Mouse (Mus musculus): ENCODE data around the gene Hoxc11. TPM values are rescaled to one million over a fixed set of nuclear protein-coding genes. Genes with fewer than 3 reads are reported as not detected.
A peak's percentile ranks its signal among the peaks of the same experiment; 100 is the strongest.

Gene Hoxc11
- total RNA-seq, 2 experiments from 2014 or later: not detected

- no peak for DNase-seq (ENCODE audit: low spot score in 2 of 2)
These were observed 9.7 kb downstream of the Hoxc11 start for GRCm38 (mm10) chr15:102963671-102964640.

- no peak for DNase-seq (ENCODE audit: low spot score in 2 of 2)
These were observed 11.0 kb downstream of the Hoxc11 start for GRCm38 (mm10) chr15:102965003-102965891.

- DNase-seq (ENCODE audit: low spot score in 2 of 2): no peak
These were observed 11.9 kb downstream of the Hoxc11 start for GRCm38 (mm10) chr15:102965892-102966775.

- no peak for DNase-seq (ENCODE audit: low spot score in 2 of 2)
These were observed 12.6 kb downstream of the Hoxc11 start, which contains the start of gene Hoxc10 for GRCm38 (mm10) chr15:102966776-102967311. Hoxc10 (plus strand) TSS chr15:102966796.

- DNase-seq (ENCODE audit: low spot score in 2 of 2): no peak
These were observed 13.0 kb downstream of the Hoxc11 start, which contains the start of gene Hoxc5 for GRCm38 (mm10) chr15:102967312-102967510. Hoxc5 (plus strand) TSS chr15:102967443.

GRCm38 (mm10) chr15:102967511-102968397 lies 13.5 kb downstream of the Hoxc11 start:
- no peak for DNase-seq (ENCODE audit: low spot score in 2 of 2)

GRCm38 (mm10) chr15:102969296-102969695 lies 15.1 kb downstream of the Hoxc11 start:
- DNase-seq (ENCODE audit: low spot score in 2 of 2): no peak

- peak in 1 of 2 experiments; percentile 46 for DNase-seq (ENCODE audit: low spot score in 2 of 2)
These were observed 16.5 kb downstream of the Hoxc11 start for GRCm38 (mm10) chr15:102970740-102971139.

- no peak for DNase-seq (ENCODE audit: low spot score in 2 of 2)
These were observed 18.0 kb downstream of the Hoxc11 start for GRCm38 (mm10) chr15:102972254-102972653.

- DNase-seq (ENCODE audit: low spot score in 2 of 2): no peak
These were observed 18.5 kb downstream of the Hoxc11 start for GRCm38 (mm10) chr15:102972753-102973152.

GRCm38 (mm10) chr15:102975034-102975433 lies 20.8 kb downstream of the Hoxc11 start:
- no peak for DNase-seq (ENCODE audit: low spot score in 2 of 2)

- DNase-seq (ENCODE audit: low spot score in 2 of 2): no peak
These were observed 21.5 kb downstream of the Hoxc11 start for GRCm38 (mm10) chr15:102975688-102976111.

- DNase-seq (ENCODE audit: low spot score in 2 of 2): no peak
These were observed 21.9 kb downstream of the Hoxc11 start, which contains the start of gene Hoxc9 for GRCm38 (mm10) chr15:102976171-102976570. Hoxc9 (plus strand) TSS chr15:102976439.

GRCm38 (mm10) chr15:102976631-102977422 lies 22.6 kb downstream of the Hoxc11 start:
- no peak for DNase-seq (ENCODE audit: low spot score in 2 of 2)

GRCm38 (mm10) chr15:102977423-102977974 lies 23.3 kb downstream of the Hoxc11 start:
- DNase-seq (ENCODE audit: low spot score in 2 of 2): no peak

GRCm38 (mm10) chr15:102978615-102979515 lies 24.6 kb downstream of the Hoxc11 start:
- no peak for DNase-seq (ENCODE audit: low spot score in 2 of 2)

GRCm38 (mm10) chr15:102979936-102980335 lies 25.7 kb downstream of the Hoxc11 start:
- DNase-seq (ENCODE audit: low spot score in 2 of 2): no peak
